Mouse (Mus musculus) hematopoietic stem cell, adult 5-6 weeks (primary cell): ENCODE measurements around the gene Nlgn2. TPM values are rescaled to one million over a fixed set of nuclear protein-coding genes. Genes with fewer than 3 reads are reported as not detected.

Experiments
- ATAC-seq, 2 experiments: fragments of 125-278 bp in 1 of 2; replicated peaks in 1 of 2; 2 replicates each; pipeline ENCODE4 v1.8.0; 2016 to 2017; ENCODE audit warnings: inconsistent platforms in 2 of 2, mild to moderate bottlenecking in 2 of 2, moderate number of reproducible peaks in 2 of 2, low read depth in 1 of 2, moderate TSS enrichment in 1 of 2; ENCODE audit not compliant: low FRiP score in 2 of 2, poor library complexity in 2 of 2, severe bottlenecking in 2 of 2, insufficient read depth in 1 of 2, low TSS enrichment in 1 of 2
- total RNA-seq: library from RNA; stranded (forward); fragments of 172-1452, 232-1000 nt; gene quantifications from 2 replicates; pipeline ENCODE4 v1.2.3, GENCODE M21; 2017

Nlgn2 gene
- total RNA-seq, 1 experiment from 2014 or later = 8.7 TPM

DNA sequence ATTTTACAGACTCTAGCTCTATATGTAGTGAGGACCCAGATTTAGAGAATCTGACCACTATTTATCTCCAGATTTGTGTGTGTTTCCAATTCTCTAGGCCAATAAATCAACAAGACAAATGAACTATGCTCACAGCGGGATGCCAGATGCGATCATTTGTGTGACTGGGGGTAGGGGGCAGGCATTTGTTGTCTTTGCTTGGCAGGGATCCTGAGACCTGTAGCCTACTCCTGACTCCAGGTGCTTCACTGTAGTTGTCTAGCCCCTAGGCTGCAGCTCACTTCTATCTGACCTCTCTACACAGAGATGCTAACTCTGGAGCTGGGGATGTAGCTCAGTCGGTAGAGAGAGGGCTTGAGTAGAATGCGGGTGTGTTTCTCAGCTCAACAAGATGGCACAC lies 55.8 kb downstream of the Nlgn2 start:
- no peak for ATAC-seq

DNA sequence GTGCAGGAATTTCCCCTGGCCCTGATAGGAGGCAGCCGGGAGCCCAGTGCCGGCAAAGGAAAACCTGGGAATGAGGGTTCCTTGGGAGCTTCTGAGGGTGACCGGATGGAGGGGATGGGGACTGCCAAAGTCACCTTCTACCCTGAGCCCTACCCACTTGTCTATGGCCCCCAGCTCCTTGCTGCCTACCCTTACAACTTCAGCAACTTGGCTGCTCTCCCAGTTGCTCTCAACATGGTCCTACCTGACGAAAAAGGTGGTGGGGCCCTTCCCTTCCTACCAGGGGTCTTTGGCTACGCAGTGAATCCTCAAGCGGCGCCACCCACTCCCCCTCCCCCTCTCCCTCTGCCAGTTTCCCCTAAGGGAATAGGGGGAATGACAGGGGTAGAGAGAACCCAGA lies 58.6 kb downstream of the Nlgn2 start:
- ATAC-seq = no peak

DNA sequence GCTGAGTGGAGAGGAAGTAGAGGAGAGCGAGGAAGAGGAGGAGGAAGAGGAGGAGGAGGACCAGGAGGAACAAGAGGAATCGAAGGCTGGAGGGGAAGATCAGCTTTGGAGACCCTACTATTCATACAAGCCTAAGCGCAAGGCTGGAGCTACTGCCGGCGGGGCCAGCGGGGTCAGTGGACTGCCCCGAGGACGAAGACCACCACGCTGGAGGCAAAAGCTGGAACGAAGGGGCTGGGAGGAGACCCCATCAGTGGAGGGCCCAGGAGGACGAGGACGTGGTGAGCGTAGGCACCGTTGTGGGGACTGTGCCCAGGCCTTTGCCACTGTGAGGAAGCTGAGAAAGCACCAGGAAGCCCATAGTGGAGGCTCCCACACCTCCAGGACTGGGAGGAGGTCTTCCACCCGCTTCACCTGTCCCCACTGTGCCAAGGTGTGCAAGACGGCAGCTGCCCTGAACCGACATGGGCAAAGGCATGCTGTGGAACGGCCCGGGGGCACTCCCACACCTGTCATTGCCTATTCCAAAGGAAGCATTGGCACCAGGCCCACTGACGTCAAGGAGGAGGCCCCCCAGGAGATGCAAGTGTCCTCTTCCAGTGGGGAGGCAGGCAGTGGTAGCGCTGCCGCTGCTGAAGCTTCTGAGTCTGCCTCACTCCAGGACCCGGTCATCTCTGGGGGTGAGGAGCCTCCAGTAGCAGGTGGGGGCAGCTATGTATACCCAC lies 59.2 kb downstream of the Nlgn2 start:
- no peak; a peak in 1 of 4 replicates for ATAC-seq

DNA sequence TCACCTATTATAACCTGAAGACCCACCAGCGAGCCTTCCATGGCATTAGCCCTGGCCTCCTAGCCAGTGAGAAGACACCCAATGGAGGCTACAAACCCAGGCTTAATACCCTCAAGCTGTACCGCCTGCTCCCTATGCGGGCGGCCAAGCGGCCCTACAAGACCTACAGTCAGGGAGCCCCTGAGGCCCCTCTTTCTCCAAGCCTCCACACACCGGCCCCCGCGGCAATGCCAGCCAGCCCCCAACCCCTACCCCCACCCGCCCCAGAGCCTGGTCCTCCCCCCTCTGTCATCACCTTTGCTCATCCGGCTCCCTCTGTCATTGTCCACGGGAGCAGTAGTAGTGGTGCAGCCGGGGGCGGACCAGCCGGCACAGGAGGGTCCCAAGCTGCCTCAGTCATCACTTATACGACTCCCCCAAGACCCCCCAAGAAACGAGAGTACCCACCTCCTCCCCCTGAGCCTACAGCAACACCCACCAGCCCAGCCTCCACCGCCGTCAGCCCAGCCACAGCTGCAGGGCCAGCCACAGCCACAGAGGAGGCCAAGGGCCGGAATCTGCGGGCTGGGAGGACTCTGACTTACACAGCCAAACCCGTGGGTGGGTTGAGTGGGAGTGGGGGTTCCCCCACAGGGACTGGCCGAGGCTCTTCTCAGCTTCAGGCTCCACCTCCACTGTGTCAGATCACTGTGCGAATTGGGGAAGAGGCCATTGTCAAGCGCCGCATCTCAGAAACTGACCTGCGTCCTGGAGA lies 59.9 kb downstream of the Nlgn2 start:
- ATAC-seq = peak; percentile 12 to 40; a peak in 2 of 4 replicates

DNA sequence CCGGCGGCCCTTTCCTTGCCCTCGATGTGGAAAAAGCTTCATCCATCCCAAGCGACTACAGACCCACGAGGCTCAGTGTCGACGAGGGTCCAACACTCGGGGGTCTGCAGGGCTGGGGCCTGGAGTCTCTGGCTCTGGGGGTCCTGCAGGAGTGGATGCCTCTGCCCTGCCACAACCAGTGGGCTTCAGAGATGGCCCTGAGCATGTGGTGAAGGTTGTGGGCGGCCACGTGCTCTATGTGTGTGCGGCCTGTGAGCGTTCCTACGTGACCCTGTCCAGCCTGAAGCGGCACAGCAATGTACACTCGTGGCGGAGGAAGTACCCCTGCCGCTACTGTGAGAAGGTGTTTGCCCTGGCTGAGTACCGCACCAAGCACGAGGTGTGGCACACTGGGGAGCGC lies 61.1 kb downstream of the Nlgn2 start:
- ATAC-seq = no peak

DNA sequence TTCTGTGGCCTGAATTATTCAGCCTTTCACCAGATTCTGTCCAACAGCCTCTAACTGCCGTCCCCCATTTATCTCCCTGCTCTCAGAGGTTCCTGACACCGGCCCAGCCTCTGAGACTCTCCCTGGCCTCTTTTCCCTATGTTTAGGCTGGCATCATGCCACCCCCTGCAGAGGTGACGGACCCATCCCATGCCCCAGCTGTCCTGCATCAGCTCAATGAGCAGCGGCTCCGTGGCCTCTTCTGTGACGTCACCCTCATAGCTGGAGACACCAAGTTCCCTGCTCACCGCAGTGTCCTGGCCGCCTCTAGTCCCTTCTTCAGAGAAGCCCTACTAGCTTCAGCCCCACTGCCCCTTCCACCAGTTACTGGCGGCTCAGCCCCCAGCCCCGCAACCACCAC lies 61.9 kb downstream of the Nlgn2 start:
- ATAC-seq = no peak

DNA sequence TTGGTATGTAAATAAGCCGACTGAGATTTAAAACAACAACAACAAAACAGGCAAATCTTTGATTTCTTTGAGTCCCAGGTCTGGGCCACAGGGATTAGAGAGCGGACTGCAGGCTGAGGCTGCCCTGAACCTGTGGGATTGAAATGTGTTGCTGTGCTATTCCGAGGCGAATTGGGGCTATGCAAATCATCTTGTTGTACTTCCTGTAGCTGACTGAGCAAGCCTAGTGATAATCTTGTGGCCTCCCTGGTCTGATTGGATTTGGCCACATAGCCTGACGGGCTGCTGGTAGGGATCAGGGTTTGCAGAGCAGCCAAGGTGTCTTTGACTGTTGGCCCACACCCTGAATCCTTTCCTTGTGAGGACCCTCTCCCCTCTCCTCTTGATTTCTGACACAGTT lies 62.6 kb downstream of the Nlgn2 start:
- ATAC-seq = no peak

Other genes starting within 250 kb of the Nlgn2 start
- 1.0 and 7.6 TPM in 2 replicates for gene Atp1b2, start 231.8 kb downstream of the Nlgn2 start, total RNA-seq
- gene Shbg, start 219.9 kb downstream of the Nlgn2 start, total RNA-seq = not detected in 2 replicates
- gene Sat2, start 215.8 kb downstream of the Nlgn2 start, total RNA-seq = 1.4 TPM in 1 of 2 replicates, not detected in the other
- 51.2 and 60.8 TPM in 2 replicates for gene Fxr2, start 204.8 kb downstream of the Nlgn2 start, total RNA-seq
- 1.5 TPM in 1 of 2 replicates, not detected in the other for gene Sox15, start 182.5 kb downstream of the Nlgn2 start, total RNA-seq
- 41.3 and 73.7 TPM in 2 replicates for gene Mpdu1, start 175.1 kb downstream of the Nlgn2 start, total RNA-seq
- 11.4 and 16.7 TPM in 2 replicates for gene Cd68, start 171.6 kb downstream of the Nlgn2 start, total RNA-seq
- 838 and 888 TPM in 2 replicates for gene Eif4a1, start 165.4 kb downstream of the Nlgn2 start, total RNA-seq
- gene Senp3, start 155.7 kb downstream of the Nlgn2 start, total RNA-seq = 99.1 and 105 TPM in 2 replicates
- gene Tnfsf13, start 152.0 kb downstream of the Nlgn2 start, total RNA-seq = 13.9 and 15.9 TPM in 2 replicates
- gene Tnfsf12, start 141.9 kb downstream of the Nlgn2 start, total RNA-seq = 1.4 and 3.3 TPM in 2 replicates
- 1.5 and 2.9 TPM in 2 replicates for gene Tnfsfm13, start 141.7 kb downstream of the Nlgn2 start, total RNA-seq
- 11.3 and 55.7 TPM in 2 replicates for gene Polr2a, start 79.1 kb downstream of the Nlgn2 start, total RNA-seq
- gene Slc35g3, start 75.8 kb downstream of the Nlgn2 start, total RNA-seq = not detected in 2 replicates
- 4.4 and 6.9 TPM in 2 replicates for gene Zbtb4, start 71.9 kb downstream of the Nlgn2 start, total RNA-seq
- 11.4 and 21.2 TPM in 2 replicates for gene Chrnb1, start 41.8 kb downstream of the Nlgn2 start, total RNA-seq
- gene Fgf11, start 35.9 kb downstream of the Nlgn2 start, total RNA-seq = 3.9 and 5.4 TPM in 2 replicates
- 0.30 and 1.0 TPM in 2 replicates for gene Tmem102, start 32.2 kb downstream of the Nlgn2 start, total RNA-seq
- gene Gm39566, start 22.5 kb downstream of the Nlgn2 start, total RNA-seq = not detected in 2 replicates
- not detected in 2 replicates for gene Spem2, start 19.3 kb downstream of the Nlgn2 start, total RNA-seq
- not detected in 2 replicates for gene Spem1, start 15.6 kb downstream of the Nlgn2 start, total RNA-seq
- gene Tmem256, start 730 bp upstream of the Nlgn2 start, total RNA-seq = 130 and 149 TPM in 2 replicates
- gene Plscr3, start 8.6 kb upstream of the Nlgn2 start, total RNA-seq = 27.2 and 33.3 TPM in 2 replicates
- gene Tnk1, start 20.9 kb upstream of the Nlgn2 start, total RNA-seq = 0.50 and 4.4 TPM in 2 replicates
- gene Tmem95, start 40.2 kb upstream of the Nlgn2 start, total RNA-seq = not detected in 2 replicates
- 1.3 and 2.7 TPM in 2 replicates for gene Kctd11, start 43.6 kb upstream of the Nlgn2 start, total RNA-seq
- gene Acap1, start 57.8 kb upstream of the Nlgn2 start, total RNA-seq = 136 and 171 TPM in 2 replicates
- gene 2810408A11Rik, start 63.2 kb upstream of the Nlgn2 start, total RNA-seq = 12.1 and 33.3 TPM in 2 replicates
- gene Neurl4, start 63.3 kb upstream of the Nlgn2 start, total RNA-seq = 23.3 and 34.1 TPM in 2 replicates
- 37.0 and 64.9 TPM in 2 replicates for gene Gps2, start 76.1 kb upstream of the Nlgn2 start, total RNA-seq
- 553 and 938 TPM in 2 replicates for gene Eif5a, start 84.2 kb upstream of the Nlgn2 start, total RNA-seq
- gene Ybx2, start 98.0 kb upstream of the Nlgn2 start, total RNA-seq = 0.60 TPM in 1 of 2 replicates, not detected in the other
- gene Slc2a4, start 110.4 kb upstream of the Nlgn2 start, total RNA-seq = not detected in 2 replicates
- gene Cldn7, start 127.0 kb upstream of the Nlgn2 start, total RNA-seq = 0.31 and 6.3 TPM in 2 replicates
- 17.3 and 21.4 TPM in 2 replicates for gene Ctdnep1, start 143.4 kb upstream of the Nlgn2 start, total RNA-seq
- gene Elp5, start 144.7 kb upstream of the Nlgn2 start, total RNA-seq = 48.6 and 59.9 TPM in 2 replicates
- gene Gabarap, start 153.4 kb upstream of the Nlgn2 start, total RNA-seq = 211 and 252 TPM in 2 replicates
- gene Phf23, start 158.0 kb upstream of the Nlgn2 start, total RNA-seq = 44.2 and 45.3 TPM in 2 replicates
- gene Dvl2, start 162.8 kb upstream of the Nlgn2 start, total RNA-seq = 22.6 and 35.9 TPM in 2 replicates
- 42.8 and 51.7 TPM in 2 replicates for gene Acadvl, start 177.6 kb upstream of the Nlgn2 start, total RNA-seq
- 9.3 and 10.0 TPM in 2 replicates for gene Dlg4, start 179.2 kb upstream of the Nlgn2 start, total RNA-seq
- gene Asgr1, start 216.3 kb upstream of the Nlgn2 start, total RNA-seq = 1.1 TPM in 1 of 2 replicates, not detected in the other